Mouse (Mus musculus): Measurements from ENCODE around the gene Asah2.

DNA sequence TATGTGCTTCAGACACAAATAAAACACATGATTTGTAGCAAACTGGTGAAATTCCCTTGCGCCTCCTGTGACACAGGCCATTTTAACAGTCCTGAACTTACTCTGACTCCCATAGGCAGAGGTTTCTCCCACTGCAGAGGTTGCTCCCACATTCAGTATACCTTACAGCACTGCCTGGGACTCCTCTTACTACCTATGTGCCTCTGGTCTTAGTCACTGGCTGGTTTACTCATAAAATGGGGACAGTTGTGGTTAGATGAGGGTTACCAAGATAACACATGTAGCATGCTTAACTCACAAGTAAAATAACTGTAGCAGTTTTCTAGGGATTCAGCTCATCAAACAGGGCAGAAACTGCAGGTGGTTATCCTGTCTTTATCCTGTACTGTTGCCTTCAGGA, 12.8 kb upstream of the Asah2 start:
- TF ChIP-seq CTCF (IDR thresholded peaks at IDR 0.05; ENCODE audit: extremely low read depth, insufficient read depth, low read length), result no peak
- TF ChIP-seq POLR2A (IDR thresholded peaks at IDR 0.05; ENCODE audit: extremely low read depth, insufficient read depth, low read length), result no peak

Measured in cortical plate, adult 2 months (tissue).